Mouse (Mus musculus) ES-Bruce4 (cell line): ENCODE results near the gene Evi2a. TPM values are rescaled to one million over a fixed set of nuclear protein-coding genes. Genes with fewer than 3 reads are reported as not detected.

Experiments
- H3K27ac ChIP-seq: 2 replicates; pipeline ENCODE4 v1.5.1; 2012; ENCODE audit warnings: low read length, inconsistent platforms; ENCODE audit not compliant: insufficient read depth
- H3K27me3 ChIP-seq: 2 replicates; pipeline ENCODE4 v1.6.1; 2012; ENCODE audit warnings: mild to moderate bottlenecking, low read length, inconsistent platforms; ENCODE audit not compliant: control insufficient read depth, poor library complexity, insufficient read depth, severe bottlenecking
- H3K36me3 ChIP-seq: 2 replicates; pipeline ENCODE4 v1.6.1; 2012; ENCODE audit warnings: inconsistent platforms, mild to moderate bottlenecking, low read length, moderate library complexity; ENCODE audit not compliant: control insufficient read depth, poor library complexity, insufficient read depth, severe bottlenecking
- H3K4me1 ChIP-seq: one replicate; pipeline ENCODE4 v1.8.1; 2011; ENCODE audit warnings: low read length; ENCODE audit not compliant: control insufficient read depth, insufficient read depth
- H3K4me3 ChIP-seq: 2 replicates; pipeline ENCODE4 v1.5.1; 2011; ENCODE audit warnings: low read depth, mild to moderate bottlenecking, low read length
- H3K9ac ChIP-seq: 2 replicates; pipeline ENCODE4 v1.6.1; 2012; ENCODE audit warnings: low read depth, mild to moderate bottlenecking, inconsistent platforms; ENCODE audit not compliant: poor library complexity, severe bottlenecking
- H3K9me3 ChIP-seq: replicated peaks from 2 replicates; pipeline ENCODE4 v1.6.1; 2012; ENCODE audit warnings: mild to moderate bottlenecking, low read length, inconsistent platforms; ENCODE audit not compliant: control insufficient read depth, poor library complexity, insufficient read depth, severe bottlenecking
- CTCF ChIP-seq: IDR thresholded peaks from one replicate; pipeline ENCODE4 v1.8.1; 2011; ENCODE audit warnings: low read depth, low read length
- EP300 ChIP-seq: IDR thresholded peaks from 2 replicates; pipeline ENCODE4 v1.6.1; 2011; ENCODE audit warnings: low read depth, low read length; ENCODE audit not compliant: insufficient read depth
- POLR2A ChIP-seq: IDR thresholded peaks from one replicate; pipeline ENCODE4 v1.8.1; 2011; ENCODE audit warnings: low read length; ENCODE audit not compliant: insufficient read depth
- polyA plus RNA-seq: library from polyadenylated mRNA; stranded (reverse); fragments of >200 nt; gene quantifications from 2 replicates; pipeline ENCODE4 v1.2.4, GENCODE M21; 2011; ENCODE audit warnings: low read depth; ENCODE audit not compliant: missing spikeins, insufficient read depth, insufficient read length

Gene Evi2a
- polyA plus RNA-seq, 1 experiment = not detected

DNA sequence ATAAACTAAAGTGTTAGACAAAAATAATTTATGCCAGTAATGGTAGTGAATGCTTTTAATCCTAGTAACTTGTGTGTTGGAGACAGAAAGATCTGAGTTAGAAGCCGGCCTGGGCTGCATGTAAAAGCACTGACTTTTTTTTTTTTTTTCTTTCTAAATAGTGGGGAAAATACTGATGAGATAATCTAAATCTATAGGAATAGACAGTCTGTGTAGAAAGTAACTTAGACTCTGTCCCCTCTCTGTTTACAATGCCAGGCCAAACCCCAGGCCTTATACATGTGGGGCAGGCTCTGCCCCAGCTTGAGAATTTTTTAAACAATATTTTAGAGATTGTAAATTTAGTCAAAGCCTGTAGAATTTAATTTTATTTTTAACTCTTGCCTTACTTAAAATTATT lies 7.5 kb downstream of the Evi2a start:
- Histone ChIP-seq H3K4me3 (no peak overlapping the region), H3K27me3 (no peaks in the 10 kb centered on the region), H3K27ac (no peak overlapping the region), H3K4me1 (no peaks in the 10 kb centered on the region), H3K9me3 (no peaks in the 10 kb centered on the region), H3K36me3 (no peaks in the 10 kb centered on the region), H3K9ac (no peak overlapping the region)
- TF ChIP-seq CTCF = no peak

DNA sequence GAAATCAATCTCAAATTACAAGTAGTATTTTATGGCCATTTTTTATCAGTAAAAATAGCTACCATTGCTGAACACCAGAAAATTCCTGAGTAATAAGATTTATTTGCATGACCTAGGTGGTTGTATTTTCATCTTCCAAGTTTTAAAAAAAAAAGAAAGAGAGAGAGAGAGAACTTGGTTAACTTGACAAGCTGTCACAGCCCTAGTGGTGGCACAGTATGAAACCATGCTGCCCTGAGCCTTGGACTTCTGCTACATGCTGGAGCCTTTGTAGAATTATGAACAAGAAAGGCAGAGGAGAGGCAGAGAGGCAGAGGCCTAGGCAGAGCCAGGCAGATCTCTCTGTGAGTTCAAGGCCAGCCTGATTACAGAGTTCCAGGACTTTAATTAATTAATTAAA lies 8.5 kb downstream of the Evi2a start:
- TF ChIP-seq POLR2A (no peak), CTCF (no peak), EP300 (no peak)
- no peaks in the 10 kb centered on the region for H3K36me3 ChIP-seq
- H3K27ac ChIP-seq = no peak overlapping the region
- H3K9me3 ChIP-seq = no peaks in the 10 kb centered on the region
- H3K27me3 ChIP-seq = no peaks in the 10 kb centered on the region
- H3K4me3 ChIP-seq = no peak overlapping the region
- no peaks in the 10 kb centered on the region for H3K4me1 ChIP-seq
- H3K9ac ChIP-seq = no peak overlapping the region

DNA sequence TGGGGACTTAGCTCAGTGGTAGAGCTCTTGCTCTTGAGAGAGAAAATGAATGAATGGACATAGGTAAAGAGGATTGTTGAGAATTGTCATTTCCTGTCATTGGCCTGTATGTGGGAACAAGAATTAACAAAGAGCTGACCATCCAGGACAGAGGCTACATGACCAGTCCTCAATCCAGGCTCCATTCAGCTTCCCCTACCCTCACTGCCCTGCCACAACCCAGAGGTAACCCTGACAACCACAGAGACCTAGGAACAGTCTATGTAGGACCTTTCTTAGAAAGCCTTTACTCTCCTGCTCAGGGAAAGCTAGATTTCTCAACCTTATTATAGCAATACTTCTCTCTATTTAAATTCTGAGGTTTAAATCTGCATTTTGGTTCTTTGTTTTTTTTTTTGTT lies 9.6 kb downstream of the Evi2a start:
- H3K27ac ChIP-seq = no peak overlapping the region
- H3K27me3 ChIP-seq = no peaks in the 10 kb centered on the region
- no peak for TF ChIP-seq POLR2A
- TF ChIP-seq CTCF = no peak
- TF ChIP-seq EP300 = no peak
- no peaks in the 10 kb centered on the region for H3K9me3 ChIP-seq
- no peak overlapping the region for H3K4me3 ChIP-seq
- H3K36me3 ChIP-seq = no peaks in the 10 kb centered on the region
- no peak overlapping the region for H3K9ac ChIP-seq
- H3K4me1 ChIP-seq = no peaks in the 10 kb centered on the region

DNA sequence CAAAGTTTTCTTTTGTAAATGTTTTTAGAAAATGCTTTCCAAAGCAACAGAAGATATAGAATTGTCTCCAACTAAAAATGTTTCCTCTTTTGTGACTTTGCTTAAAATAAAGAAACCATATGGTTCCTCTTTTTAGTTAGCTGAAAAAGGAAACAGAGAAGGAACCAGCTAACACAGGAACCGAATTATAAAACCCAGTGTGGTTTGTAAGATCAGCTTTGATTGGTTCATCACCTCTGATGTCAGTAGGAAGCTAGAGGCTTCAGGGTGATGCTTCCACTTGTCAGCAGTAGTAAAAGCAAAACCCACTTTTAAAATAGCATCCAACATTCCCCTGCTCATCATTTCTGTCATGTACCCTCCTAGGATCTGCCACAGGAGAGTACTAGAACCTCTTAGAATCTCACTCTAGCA lies 10.5 kb downstream of the Evi2a start:
- no peaks in the 10 kb centered on the region for H3K27me3 ChIP-seq
- H3K36me3 ChIP-seq = no peaks in the 10 kb centered on the region
- no peak for TF ChIP-seq CTCF
- TF ChIP-seq POLR2A = no peak
- no peak for TF ChIP-seq EP300
- no peak overlapping the region for H3K27ac ChIP-seq
- H3K4me1 ChIP-seq = no peaks in the 10 kb centered on the region
- H3K9me3 ChIP-seq = no peaks in the 10 kb centered on the region
- H3K9ac ChIP-seq = no peak overlapping the region
- H3K4me3 ChIP-seq = no peak overlapping the region

GRCm38 (mm10) chr11:79519299-79519698 lies 11.1 kb downstream of the Evi2a start:
- no peaks in the 10 kb centered on the region for H3K4me1 ChIP-seq
- no peaks in the 10 kb centered on the region for H3K9me3 ChIP-seq
- TF ChIP-seq EP300 (no peak), CTCF (no peak), POLR2A (no peak)
- H3K27me3 ChIP-seq = no peaks in the 10 kb centered on the region
- H3K4me3 ChIP-seq = no peak overlapping the region
- H3K27ac ChIP-seq = no peak overlapping the region
- no peak overlapping the region for H3K9ac ChIP-seq
- H3K36me3 ChIP-seq = no peaks in the 10 kb centered on the region

DNA sequence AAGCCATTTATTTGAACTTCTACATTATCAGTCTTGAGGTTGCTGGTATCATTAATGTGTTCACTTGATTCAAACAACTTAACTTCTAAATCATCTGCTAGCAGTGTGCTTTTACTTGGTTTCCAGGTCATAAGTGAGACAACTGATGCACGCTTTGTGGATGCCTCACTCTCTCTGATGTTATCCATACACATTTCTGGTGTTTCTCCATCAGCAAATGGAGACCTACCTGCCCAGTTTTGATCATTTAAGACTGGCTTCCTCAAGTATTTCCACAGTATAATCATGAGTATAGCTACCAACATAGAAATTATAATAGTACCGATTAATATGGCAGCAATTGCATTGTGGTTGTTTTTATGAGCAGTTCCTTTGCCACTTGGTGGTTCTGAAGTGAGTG lies 14.6 kb downstream of the Evi2a start:
- no peaks in the 10 kb centered on the region for H3K9me3 ChIP-seq
- H3K27me3 ChIP-seq = no peaks in the 10 kb centered on the region
- TF ChIP-seq POLR2A (no peak), CTCF (no peak), EP300 (no peak)
- no peak overlapping the region for H3K27ac ChIP-seq
- H3K36me3 ChIP-seq = no peaks in the 10 kb centered on the region
- no peaks in the 10 kb centered on the region for H3K4me1 ChIP-seq
- no peak overlapping the region for H3K9ac ChIP-seq
- no peak overlapping the region for H3K4me3 ChIP-seq
